Mouse (Mus musculus) myocyte (in vitro differentiated cells): ENCODE data around the gene Sumo3. TPM values are rescaled to one million over a fixed set of nuclear protein-coding genes. Genes with fewer than 3 reads are reported as not detected.

ENCODE experiments used
- H3K27me3 ChIP-seq: one replicate; pipeline ENCODE4 v1.6.1; 2011; ENCODE audit not compliant: control insufficient read depth, insufficient read depth, insufficient read length
- H3K36me3 ChIP-seq: one replicate; pipeline ENCODE4 v1.6.1; 2011; ENCODE audit not compliant: control insufficient read depth, insufficient read depth
- H3K4me2 ChIP-seq: one replicate; pipeline ENCODE4 v1.6.1; 2011; ENCODE audit warnings: low read depth, control low read depth
- H3K4me3 ChIP-seq: one replicate; pipeline ENCODE4 v1.5.1; 2011; ENCODE audit warnings: mild to moderate bottlenecking, control low read depth, moderate library complexity
- H3K79me2 ChIP-seq: one replicate; pipeline ENCODE4 v1.6.1; 2011; ENCODE audit not compliant: control insufficient read depth, insufficient read depth
- H3ac ChIP-seq: one replicate; pipeline ENCODE4 v1.6.1; 2011; ENCODE audit not compliant: control insufficient read depth, insufficient read length
- CEBPB ChIP-seq: IDR thresholded peaks from 2 replicates; pipeline ENCODE4 v1.6.1; 2011; ENCODE audit warnings: mild to moderate bottlenecking, moderate library complexity; ENCODE audit not compliant: poor library complexity, insufficient read depth, severe bottlenecking
- E2F4 ChIP-seq: IDR thresholded peaks from one replicate; pipeline ENCODE4 v1.6.1; 2011; ENCODE audit warnings: mild to moderate bottlenecking, control low read depth, moderate library complexity; ENCODE audit not compliant: insufficient read depth
- MAX ChIP-seq: IDR thresholded peaks from one replicate; pipeline ENCODE4 v1.6.1; 2011; ENCODE audit warnings: low read depth, mild to moderate bottlenecking, control low read depth
- MYOD1 ChIP-seq, 3 experiments: IDR thresholded peaks; one replicate each; pipeline ENCODE4 v1.6.1; 2011; ENCODE audit warnings: control low read depth in 2 of 3, low read depth in 2 of 3, mild to moderate bottlenecking in 2 of 3, moderate library complexity in 1 of 3; ENCODE audit not compliant: insufficient read length in 2 of 3, control insufficient read depth in 1 of 3
- MYOG ChIP-seq, 3 experiments: IDR thresholded peaks; one replicate each; pipeline ENCODE4 v1.6.1; 2011; ENCODE audit warnings: control low read depth in 2 of 3, low read depth in 2 of 3, mild to moderate bottlenecking in 2 of 3; ENCODE audit not compliant: insufficient read length in 2 of 3, control insufficient read depth in 1 of 3, insufficient read depth in 1 of 3
- POLR2A ChIP-seq: IDR thresholded peaks from one replicate; pipeline ENCODE4 v1.6.1; 2011; ENCODE audit warnings: low read depth, mild to moderate bottlenecking, control low read depth, moderate library complexity; ENCODE audit not compliant: insufficient read length
- POLR2AphosphoS2 ChIP-seq: IDR thresholded peaks from one replicate; pipeline ENCODE4 v1.6.1; 2011; ENCODE audit warnings: low read depth, control low read depth; ENCODE audit not compliant: insufficient read length
- REST ChIP-seq: IDR thresholded peaks from one replicate; pipeline ENCODE4 v1.6.1; 2011; ENCODE audit warnings: mild to moderate bottlenecking, control low read depth, moderate library complexity; ENCODE audit not compliant: insufficient read depth, insufficient read length
- SRF ChIP-seq: IDR thresholded peaks from one replicate; pipeline ENCODE4 v1.6.1; 2011; ENCODE audit warnings: low read depth; ENCODE audit not compliant: control insufficient read depth, insufficient read length
- TCF12 ChIP-seq: IDR thresholded peaks from one replicate; pipeline ENCODE4 v1.6.1; 2011; ENCODE audit warnings: mild to moderate bottlenecking, control low read depth; ENCODE audit not compliant: poor library complexity, insufficient read depth, severe bottlenecking
- TCF3 ChIP-seq: IDR thresholded peaks from one replicate; pipeline ENCODE4 v1.6.1; 2011; ENCODE audit warnings: low read depth, control low read depth; ENCODE audit not compliant: insufficient read length
- USF1 ChIP-seq: IDR thresholded peaks from one replicate; pipeline ENCODE4 v1.6.1; 2011; ENCODE audit warnings: low read depth, mild to moderate bottlenecking, control low read depth, moderate library complexity
- polyA plus RNA-seq: library from polyadenylated mRNA; unstranded; fragments of >200 nt; fragmentation: generic; extraction: Trizol; gene quantifications from one replicate; pipeline ENCODE4 v1.2.1, GENCODE M21; 2012; ENCODE audit warnings: missing spikeins

Gene Sumo3
- polyA plus RNA-seq, 1 experiment: 127 TPM

- Histone ChIP-seq H3K27me3 (no peaks in the 10 kb centered on the region), H3K4me3 (no peak overlapping the region), H3K79me2 (no peaks in the 10 kb centered on the region), H3K36me3 (no peaks in the 10 kb centered on the region), H3ac (no peak overlapping the region), H3K4me2 (no peak overlapping the region)
- TF ChIP-seq TCF3 (no peak), POLR2A (no peak), MYOD1 (IDR thresholded peaks at IDR 0.05; ENCODE audit: control insufficient read depth in 1 of 3, insufficient read length in 2 of 3, low read depth in 2 of 3) (no peak), TCF12 (no peak), SRF (no peak), MYOG (IDR thresholded peaks at IDR 0.05; ENCODE audit: control insufficient read depth in 1 of 3, insufficient read depth in 1 of 3, insufficient read length in 2 of 3, low read depth in 2 of 3) (no peak), USF1 (no peak), REST (no peak), MAX (no peak), CEBPB (no peak), E2F4 (no peak), POLR2AphosphoS2 (no peak)
Observed at GRCm38 (mm10) chr10:77561508-77561907, 44.4 kb upstream of the Sumo3 start.

- no peak overlapping the region for H3ac ChIP-seq
- TF ChIP-seq USF1: no peak
- H3K27me3 ChIP-seq: no peaks in the 10 kb centered on the region
- H3K79me2 ChIP-seq: no peaks in the 10 kb centered on the region
- no peak overlapping the region for H3K4me3 ChIP-seq
- no peak overlapping the region for H3K4me2 ChIP-seq
- H3K36me3 ChIP-seq: no peaks in the 10 kb centered on the region
Observed at GRCm38 (mm10) chr10:77565005-77565404, 40.9 kb upstream of the Sumo3 start.

- H3K36me3 ChIP-seq: no peaks in the 10 kb centered on the region
- no peaks in the 10 kb centered on the region for H3K79me2 ChIP-seq
- H3K27me3 ChIP-seq: no peaks in the 10 kb centered on the region
- H3ac ChIP-seq: no peak overlapping the region
- no peak overlapping the region for H3K4me2 ChIP-seq
- H3K4me3 ChIP-seq: no peak overlapping the region
- TF ChIP-seq POLR2AphosphoS2 (no peak), E2F4 (no peak), MYOD1 (IDR thresholded peaks at IDR 0.05; ENCODE audit: control insufficient read depth in 1 of 3, insufficient read length in 2 of 3, low read depth in 2 of 3) (peak; percentile 6 to 66 (median 37)), REST (no peak), MYOG (IDR thresholded peaks at IDR 0.05; ENCODE audit: control insufficient read depth in 1 of 3, insufficient read depth in 1 of 3, insufficient read length in 2 of 3, low read depth in 2 of 3) (peak in 2 of 3 experiments; percentile 27 to 82)
Observed at GRCm38 (mm10) chr10:77566651-77567050, 39.2 kb upstream of the Sumo3 start.

GRCm38 (mm10) chr10:77569481-77569880 lies 36.4 kb upstream of the Sumo3 start:
- Histone ChIP-seq H3K36me3 (no peaks in the 10 kb centered on the region), H3K4me3 (no peak overlapping the region), H3K79me2 (no peaks in the 10 kb centered on the region), H3K27me3 (no peaks in the 10 kb centered on the region), H3K4me2 (no peak overlapping the region), H3ac (no peak overlapping the region)
- no peak for TF ChIP-seq USF1
- TF ChIP-seq REST: no peak
- TF ChIP-seq TCF12: no peak
- TF ChIP-seq CEBPB: no peak
- TF ChIP-seq MYOD1 (IDR thresholded peaks at IDR 0.05; ENCODE audit: control insufficient read depth in 1 of 3, insufficient read length in 2 of 3, low read depth in 2 of 3): no peak
- TF ChIP-seq TCF3: no peak
- no peak for TF ChIP-seq MAX
- no peak for TF ChIP-seq MYOG (IDR thresholded peaks at IDR 0.05; ENCODE audit: control insufficient read depth in 1 of 3, insufficient read depth in 1 of 3, insufficient read length in 2 of 3, low read depth in 2 of 3)
- TF ChIP-seq POLR2AphosphoS2: no peak
- no peak for TF ChIP-seq SRF
- no peak for TF ChIP-seq POLR2A
- no peak for TF ChIP-seq E2F4

GRCm38 (mm10) chr10:77569973-77570658 lies 35.8 kb upstream of the Sumo3 start:
- Histone ChIP-seq H3K4me2 (peak overlapping the region; percentile 32), H3K36me3 (no peaks in the 10 kb centered on the region), H3ac (no peak overlapping the region), H3K4me3 (no peak overlapping the region), H3K27me3 (no peaks in the 10 kb centered on the region), H3K79me2 (no peaks in the 10 kb centered on the region)
- TF ChIP-seq REST: no peak
- no peak for TF ChIP-seq TCF3
- TF ChIP-seq TCF12: no peak
- no peak for TF ChIP-seq SRF
- no peak for TF ChIP-seq POLR2AphosphoS2
- TF ChIP-seq MYOG (IDR thresholded peaks at IDR 0.05; ENCODE audit: control insufficient read depth in 1 of 3, insufficient read depth in 1 of 3, insufficient read length in 2 of 3, low read depth in 2 of 3): peak in 1 of 3 experiments; percentile 36
- TF ChIP-seq MYOD1 (IDR thresholded peaks at IDR 0.05; ENCODE audit: control insufficient read depth in 1 of 3, insufficient read length in 2 of 3, low read depth in 2 of 3): peak in 1 of 3 experiments; percentile 8
- TF ChIP-seq CEBPB: no peak
- TF ChIP-seq E2F4: no peak
- peak; percentile 3 for TF ChIP-seq USF1
- TF ChIP-seq POLR2A: no peak
- TF ChIP-seq MAX: no peak
